Mouse (Mus musculus) cortical plate, adult 2 months (tissue): Measurements from ENCODE around the gene Psmd12. TPM values are rescaled to one million over a fixed set of nuclear protein-coding genes. Genes with fewer than 3 reads are reported as not detected.

Experiments used
- H3K27ac ChIP-seq: fragments of 200-500 bp; 2 replicates; pipeline ENCODE4 v1.5.1; 2012; ENCODE audit warnings: low read length, control low read depth, inconsistent platforms; ENCODE audit not compliant: insufficient read depth
- H3K4me1 ChIP-seq: fragments of 200-500 bp; 2 replicates; pipeline ENCODE4 v1.6.1; 2011; ENCODE audit warnings: low read length; ENCODE audit not compliant: control insufficient read depth, insufficient read depth
- H3K4me3 ChIP-seq: fragments of 200-500 bp; 2 replicates; pipeline ENCODE4 v1.5.1; 2011; ENCODE audit warnings: mild to moderate bottlenecking, low read length, control low read depth; ENCODE audit not compliant: insufficient read depth
- CTCF ChIP-seq: fragments of 200-500 bp; IDR thresholded peaks from 2 replicates; pipeline ENCODE4 v1.5.1; 2011; ENCODE audit warnings: mild to moderate bottlenecking, control low read depth, low read length; ENCODE audit not compliant: insufficient read depth; ENCODE audit errors: extremely low read depth
- POLR2A ChIP-seq: fragments of 200-500 bp; IDR thresholded peaks from 2 replicates; pipeline ENCODE4 v1.6.1; 2011; ENCODE audit warnings: mild to moderate bottlenecking, low read length, control low read depth; ENCODE audit not compliant: insufficient read depth; ENCODE audit errors: extremely low read depth
- polyA plus RNA-seq: library from polyadenylated mRNA; depleted of rRNA; stranded (reverse); fragments of >200 nt; gene quantifications from 2 replicates; pipeline ENCODE4 v1.2.3, GENCODE M21; 2012

Psmd12 gene
- polyA plus RNA-seq, 1 experiment: 56.7 TPM

DNA sequence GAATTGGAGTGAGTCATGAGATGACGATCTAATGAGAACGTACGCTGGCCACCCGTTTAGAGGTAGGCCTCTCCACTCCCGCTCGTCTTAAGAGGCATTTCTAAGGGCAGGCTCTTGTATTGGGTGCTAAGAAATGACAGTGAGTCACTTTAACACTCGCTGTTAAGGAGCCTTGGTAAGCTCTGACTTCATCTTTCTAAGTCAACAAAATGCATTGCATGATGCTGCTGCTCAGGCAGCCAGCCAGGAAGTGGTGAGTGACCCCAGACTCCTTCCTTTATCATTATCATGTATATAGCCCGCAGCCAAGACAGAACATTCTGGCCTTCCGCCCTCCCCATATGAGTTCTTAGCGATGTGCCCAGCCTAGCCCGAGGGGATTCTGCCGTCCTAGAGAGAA is 21.0 kb upstream of the Psmd12 start:
- H3K27ac ChIP-seq: no peak overlapping the region
- no peak for TF ChIP-seq POLR2A
- TF ChIP-seq CTCF: no peak
- no peak overlapping the region for H3K4me3 ChIP-seq
- H3K4me1 ChIP-seq: no peaks in the 10 kb centered on the region; the same call in 1 of the 2 replicates

DNA sequence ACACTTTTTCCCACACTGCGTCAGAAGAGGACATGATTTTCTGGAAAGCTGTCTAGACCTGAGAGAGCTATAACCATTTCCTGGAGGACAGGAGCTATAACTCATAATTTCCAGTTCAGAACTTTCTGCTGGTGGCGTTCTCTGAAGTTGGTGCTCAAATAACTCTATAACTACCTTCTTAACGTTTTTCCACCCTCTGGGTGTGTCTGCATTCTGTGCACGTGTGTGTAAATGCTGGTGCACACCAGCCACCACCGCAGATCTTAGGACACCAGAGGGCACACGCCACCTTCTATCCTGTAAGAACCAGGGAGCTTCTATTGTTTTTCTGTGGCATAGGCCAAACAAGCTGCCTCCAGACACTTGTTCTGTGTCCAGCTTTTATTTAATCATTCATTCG is 20.3 kb upstream of the Psmd12 start:
- no peak for TF ChIP-seq POLR2A
- TF ChIP-seq CTCF: no peak
- Histone ChIP-seq H3K4me3 (no peak overlapping the region), H3K27ac (no peak overlapping the region), H3K4me1 (no peaks in the 10 kb centered on the region; the same call in 1 of the 2 replicates)

DNA sequence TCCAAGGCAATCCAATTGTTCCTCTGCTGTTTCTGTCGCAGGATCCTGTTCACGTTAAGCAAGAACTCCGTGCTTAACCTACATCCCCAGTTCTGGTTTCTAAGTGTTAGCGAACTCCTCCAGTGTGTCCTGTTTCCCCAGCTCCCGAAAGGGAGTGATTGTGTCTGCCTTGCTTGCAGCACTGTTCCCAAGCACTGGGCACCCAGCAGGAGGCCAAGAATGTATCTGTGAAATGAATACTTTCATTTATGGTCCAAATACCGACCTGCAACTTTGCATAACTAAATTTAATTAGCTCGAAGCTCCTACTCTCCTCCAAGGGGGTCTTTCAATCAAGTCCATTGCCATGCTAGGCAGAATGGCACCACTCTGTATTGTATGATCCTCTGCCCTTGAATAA is 19.5 kb upstream of the Psmd12 start:
- Histone ChIP-seq H3K27ac (no peak overlapping the region), H3K4me1 (no peaks in the 10 kb centered on the region), H3K4me3 (no peak overlapping the region)
- no peak for TF ChIP-seq POLR2A
- no peak for TF ChIP-seq CTCF

DNA sequence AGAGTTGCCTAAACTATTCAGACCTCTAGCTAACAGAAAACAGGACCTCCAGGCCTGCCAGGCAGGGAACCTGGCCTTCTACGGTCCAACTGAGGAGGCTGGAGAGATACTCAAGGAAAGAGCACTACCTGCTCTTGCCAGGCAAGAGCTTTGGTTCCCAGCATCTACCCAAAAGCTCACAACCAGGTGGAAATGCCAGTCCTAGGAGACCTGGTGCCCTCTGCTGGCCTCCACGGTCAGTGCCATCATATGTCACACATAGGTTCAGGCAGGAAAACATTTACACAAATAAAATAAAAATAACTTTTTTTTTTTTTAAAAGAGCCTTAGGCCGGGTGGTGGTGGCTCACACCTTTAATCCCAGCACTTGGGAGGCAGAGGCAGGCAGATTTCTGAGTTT is 16.8 kb upstream of the Psmd12 start:
- no peak overlapping the region for H3K4me3 ChIP-seq
- TF ChIP-seq POLR2A (no peak), CTCF (0 out of 2 replicates have a peak, but pooled peaks have one; percentile 3)
- peaks cover 1% of the 10 kb centered on the region; the same call in 1 of the 2 replicates for H3K4me1 ChIP-seq
- H3K27ac ChIP-seq: no peak overlapping the region

DNA sequence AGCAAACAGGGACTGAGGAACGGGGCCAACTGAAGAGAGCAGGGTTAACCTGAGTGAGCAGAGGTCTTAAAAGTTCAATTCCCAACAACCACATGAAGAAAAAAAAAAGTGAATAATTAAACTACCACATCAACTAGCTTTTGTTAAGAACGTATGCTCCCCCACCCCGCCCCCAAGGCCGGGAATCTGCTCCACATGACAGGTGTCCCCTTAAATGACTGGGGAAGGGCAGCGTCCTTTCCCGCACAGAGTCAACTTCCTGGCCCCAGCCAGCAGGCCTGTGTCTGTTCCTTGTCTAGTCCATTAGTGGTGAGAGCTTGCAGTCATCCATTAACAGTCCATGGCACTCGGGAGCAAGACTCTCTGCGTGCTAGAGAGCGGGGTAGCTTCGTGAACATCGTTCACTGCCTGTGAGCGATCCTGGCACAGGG is 16.0 kb upstream of the Psmd12 start:
- TF ChIP-seq CTCF (no peak), POLR2A (no peak)

DNA sequence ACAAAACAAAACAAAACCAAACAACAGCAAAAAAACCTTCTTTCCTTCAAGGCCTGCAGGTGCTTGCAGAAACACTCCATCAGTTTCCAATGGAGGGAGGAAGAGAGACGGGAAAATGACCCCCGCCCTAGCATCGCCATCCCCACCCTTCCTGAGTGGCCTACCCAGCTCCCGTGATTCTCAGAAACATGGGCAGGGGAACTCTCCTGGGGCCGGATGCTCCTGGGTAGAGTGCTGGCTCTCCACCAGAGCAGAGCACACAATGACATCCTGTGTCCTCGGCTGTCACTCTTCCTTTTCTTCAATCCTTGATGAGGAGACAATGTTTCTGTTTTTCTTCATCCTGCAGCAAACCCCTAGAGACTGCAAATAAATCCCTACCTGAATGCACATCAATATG is 15.1 kb upstream of the Psmd12 start:
- TF ChIP-seq CTCF: no peak
- TF ChIP-seq POLR2A: no peak
- Histone ChIP-seq H3K4me1 (peaks cover 1% of the 10 kb centered on the region; the same call in 1 of the 2 replicates), H3K27ac (no peak overlapping the region), H3K4me3 (no peak overlapping the region)

More for the DNA sequence above, 16.0 kb upstream of the Psmd12 start:
- Histone ChIP-seq H3K27ac (no peak overlapping the region), H3K4me3 (no peak overlapping the region), H3K4me1 (peaks cover 1% of the 10 kb centered on the region; the same call in 1 of the 2 replicates)

DNA sequence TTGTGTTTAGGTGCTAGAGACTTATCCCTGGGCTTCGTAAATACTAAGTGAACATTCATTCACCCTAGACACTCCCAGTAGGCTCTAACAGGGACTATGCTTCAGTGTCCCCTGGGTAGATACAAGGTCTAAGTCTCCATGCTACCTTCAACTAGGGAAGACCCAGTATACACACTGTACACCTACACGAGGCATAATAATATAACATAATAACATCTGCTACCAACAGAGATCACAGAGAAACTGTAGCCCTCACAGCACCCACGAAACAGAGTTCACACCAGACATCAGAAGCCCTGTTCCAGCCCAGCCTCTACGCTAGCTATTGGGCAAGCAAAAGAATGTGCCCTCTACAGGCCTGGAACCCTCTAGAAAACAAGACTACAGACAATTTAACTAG is 14.2 kb upstream of the Psmd12 start:
- TF ChIP-seq POLR2A: no peak
- TF ChIP-seq CTCF: no peak
- H3K4me3 ChIP-seq: no peak overlapping the region
- peaks cover 1% of the 10 kb centered on the region; the same call in 1 of the 2 replicates for H3K4me1 ChIP-seq
- no peak overlapping the region for H3K27ac ChIP-seq

DNA sequence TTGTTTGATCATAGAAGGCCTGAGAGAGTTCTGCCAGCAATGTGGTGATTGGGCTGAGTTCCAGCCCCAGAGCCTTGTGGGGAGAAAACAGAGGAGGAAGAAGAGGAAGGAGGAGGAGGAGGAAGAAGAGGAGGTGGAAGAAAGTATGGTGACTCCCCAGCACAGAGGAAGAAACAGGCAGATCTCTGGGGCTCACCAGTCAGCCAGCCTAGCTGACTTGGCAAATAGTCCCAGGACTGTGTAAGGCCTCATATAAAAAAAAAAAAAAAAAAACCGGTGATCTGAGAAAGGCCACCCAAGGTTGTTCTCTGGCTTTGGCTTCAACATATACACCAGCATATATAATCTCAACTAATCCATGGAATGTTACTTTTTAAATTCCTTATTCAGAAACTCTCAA is 13.3 kb upstream of the Psmd12 start:
- Histone ChIP-seq H3K4me1 (peaks cover 1% of the 10 kb centered on the region; the same call in 1 of the 2 replicates), H3K4me3 (no peak overlapping the region), H3K27ac (no peak overlapping the region)
- TF ChIP-seq POLR2A (no peak), CTCF (no peak)

DNA sequence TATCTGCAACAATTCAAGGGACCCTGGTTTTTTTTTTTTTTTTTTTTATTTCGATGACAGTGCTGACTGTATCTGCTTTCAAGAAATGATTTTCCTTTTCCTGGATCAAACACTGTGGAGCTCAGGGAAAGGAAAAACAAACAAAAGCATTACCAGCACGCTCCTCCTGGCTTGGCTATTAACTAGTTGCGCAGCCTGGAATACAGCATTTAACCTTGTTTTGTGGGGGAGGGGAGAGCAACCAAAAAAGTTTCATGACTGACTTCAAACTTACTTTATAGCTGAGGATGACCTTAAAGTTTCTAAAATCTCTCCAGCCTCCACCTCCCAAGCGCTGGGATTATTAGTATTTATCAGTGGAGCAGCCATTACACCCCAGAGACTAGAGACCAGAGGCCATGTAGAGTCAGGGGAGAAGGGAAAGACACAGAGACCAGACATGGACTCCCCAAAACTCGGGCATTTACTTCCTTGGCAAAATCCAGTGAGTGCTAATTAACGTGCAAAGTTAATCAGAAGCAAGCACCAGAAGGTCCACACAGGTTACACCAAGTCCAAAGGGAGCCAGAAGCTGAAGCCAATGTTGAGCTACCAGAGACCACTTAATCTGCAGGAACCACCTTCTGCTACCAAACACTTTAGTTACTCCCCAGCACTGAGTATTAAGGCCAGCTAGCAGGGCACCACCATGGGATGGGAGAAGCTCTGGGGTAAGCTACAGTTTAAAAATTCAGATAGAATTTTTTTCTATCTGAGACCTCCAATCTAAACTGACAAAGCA is 12.5 kb upstream of the Psmd12 start:
- H3K4me1 ChIP-seq: peaks cover 1% of the 10 kb centered on the region; the same call in 1 of the 2 replicates
- TF ChIP-seq CTCF: no peak
- TF ChIP-seq POLR2A: no peak
- H3K4me3 ChIP-seq: no peak overlapping the region
- H3K27ac ChIP-seq: no peak overlapping the region
